Comparison of ENCODE assay signal across 8 mouse cellular contexts in genomic region chr13:9562921-9563320, GRCm38 (mm10).
DNase-seq lines count a peak whose midpoint lies in the region; ATAC-seq and TF ChIP-seq lines count a peak whose summit lies in the region.

No protein-coding gene starts in this region.

- no peaks in the 10 kb centered on the region for H3K27me3 ChIP-seq in liver, embryonic 14.5 days (ENCODE audit: control insufficient read depth, insufficient read depth, low read length)
- H3K27me3 ChIP-seq in splenic B cell, adult 2 months (ENCODE audit: control insufficient read depth, insufficient read depth, low read length, poor library complexity, severe bottlenecking) = no peaks in the 10 kb centered on the region

- WGBS in liver, embryonic 14.5 days (ENCODE audit: insufficient replicate concordance) = 1% methylated on average over 2 of the region's 2 CpGs

- TF ChIP-seq CTCF in liver, embryonic 14.5 days (IDR thresholded peaks at IDR 0.05; ENCODE audit: low read depth) = peak; percentile 72

- H3K9me3 ChIP-seq in liver, embryonic 14.5 days (ENCODE audit: control insufficient read depth, low read length) = no peaks in the 10 kb centered on the region

- ATAC-seq in liver, embryonic 14.5 days (ENCODE audit: insufficient read depth) = no peak

- H3K4me3 ChIP-seq in liver, embryonic 14.5 days (ENCODE audit: insufficient read depth in 1 of 2, low read depth in 2 of 2, low read length in 2 of 2) = no peak overlapping the region

- H3K36me3 ChIP-seq in liver, embryonic 14.5 days (replicated peaks; ENCODE audit: control insufficient read depth, insufficient read depth, low read depth) = no peaks in the 10 kb centered on the region
- H3K36me3 ChIP-seq in splenic B cell, adult 2 months (ENCODE audit: control insufficient read depth, insufficient read depth, low read length, poor library complexity, severe bottlenecking) = no peaks in the 10 kb centered on the region

- H3K9ac ChIP-seq in liver, embryonic 14.5 days (replicated peaks) = no peak overlapping the region

- no peak overlapping the region for H3K27ac ChIP-seq in liver, embryonic 14.5 days

- no peaks in the 10 kb centered on the region for H3K4me1 ChIP-seq in liver, embryonic 14.5 days (replicated peaks; ENCODE audit: control insufficient read depth in 2 of 2, insufficient read depth in 2 of 2, low read length in 1 of 2)

- H3K4me2 ChIP-seq in liver, embryonic 14.5 days (ENCODE audit: low read depth) = no peak overlapping the region

- no peak for TF ChIP-seq EP300 in liver, embryonic 14.5 days (IDR thresholded peaks at IDR 0.05; ENCODE audit: low read depth)

- peak; percentile 10 for DNase-seq in gastrocnemius, postnatal 10 days
- DNase-seq in gastrocnemius, postnatal 25 days = no peak
- DNase-seq in spleen, adult 18-20 months = peak; percentile 16 to 49
- DNase-seq in spleen, adult 12 weeks (ENCODE audit: low spot score) = no peak
- peak; percentile 30 for DNase-seq in c-Kit-positive CD71-positive TER-119-positive erythroid progenitor cells, embryonic 14.5 days (ENCODE audit: low spot score)
- DNase-seq in liver, embryonic 14.5 days (ENCODE audit: low read depth in 3 of 3, low spot score in 3 of 3) = peak in 2 of 3 experiments; percentile 17 to 18
- DNase-seq in splenic B cell, adult 2 months (ENCODE audit: low read depth, low spot score) = peak; percentile 74
- no peak for DNase-seq in urinary bladder, postnatal 10 days (ENCODE audit: low spot score)

Comparison
In these comparisons a context has a peak if more than half of its experiments do, and no peak if none do; other contexts are left out.
1. DNase-seq: peak in gastrocnemius, postnatal 10 days (single experiment), spleen, adult 18-20 months (2 of 2), c-Kit-positive CD71-positive TER-119-positive erythroid progenitor cells, embryonic 14.5 days (single experiment), liver, embryonic 14.5 days (2 of 3) and splenic B cell, adult 2 months (single experiment); none in gastrocnemius, postnatal 25 days (single experiment), spleen, adult 12 weeks (single experiment) and urinary bladder, postnatal 10 days (single experiment).